Mouse (Mus musculus) myocyte (in vitro differentiated cells): ENCODE data around the gene Stk4. TPM values are rescaled to one million over a fixed set of nuclear protein-coding genes. Genes with fewer than 3 reads are reported as not detected.

Experiments used
- H3K27me3 ChIP-seq: one replicate; pipeline ENCODE4 v1.6.1; 2011; ENCODE audit not compliant: control insufficient read depth, insufficient read depth, insufficient read length
- H3K36me3 ChIP-seq: one replicate; pipeline ENCODE4 v1.6.1; 2011; ENCODE audit not compliant: control insufficient read depth, insufficient read depth
- H3K4me2 ChIP-seq: one replicate; pipeline ENCODE4 v1.6.1; 2011; ENCODE audit warnings: low read depth, control low read depth
- H3K4me3 ChIP-seq: one replicate; pipeline ENCODE4 v1.5.1; 2011; ENCODE audit warnings: mild to moderate bottlenecking, control low read depth, moderate library complexity
- H3K79me2 ChIP-seq: one replicate; pipeline ENCODE4 v1.6.1; 2011; ENCODE audit not compliant: control insufficient read depth, insufficient read depth
- H3ac ChIP-seq: one replicate; pipeline ENCODE4 v1.6.1; 2011; ENCODE audit not compliant: control insufficient read depth, insufficient read length
- CEBPB ChIP-seq: IDR thresholded peaks from 2 replicates; pipeline ENCODE4 v1.6.1; 2011; ENCODE audit warnings: mild to moderate bottlenecking, moderate library complexity; ENCODE audit not compliant: poor library complexity, insufficient read depth, severe bottlenecking
- E2F4 ChIP-seq: IDR thresholded peaks from one replicate; pipeline ENCODE4 v1.6.1; 2011; ENCODE audit warnings: mild to moderate bottlenecking, control low read depth, moderate library complexity; ENCODE audit not compliant: insufficient read depth
- MAX ChIP-seq: IDR thresholded peaks from one replicate; pipeline ENCODE4 v1.6.1; 2011; ENCODE audit warnings: low read depth, mild to moderate bottlenecking, control low read depth
- MYOD1 ChIP-seq, 3 experiments: IDR thresholded peaks; one replicate each; pipeline ENCODE4 v1.6.1; 2011; ENCODE audit warnings: control low read depth in 2 of 3, low read depth in 2 of 3, mild to moderate bottlenecking in 2 of 3, moderate library complexity in 1 of 3; ENCODE audit not compliant: insufficient read length in 2 of 3, control insufficient read depth in 1 of 3
- MYOG ChIP-seq, 3 experiments: IDR thresholded peaks; one replicate each; pipeline ENCODE4 v1.6.1; 2011; ENCODE audit warnings: control low read depth in 2 of 3, low read depth in 2 of 3, mild to moderate bottlenecking in 2 of 3; ENCODE audit not compliant: insufficient read length in 2 of 3, control insufficient read depth in 1 of 3, insufficient read depth in 1 of 3
- POLR2A ChIP-seq: IDR thresholded peaks from one replicate; pipeline ENCODE4 v1.6.1; 2011; ENCODE audit warnings: low read depth, mild to moderate bottlenecking, control low read depth, moderate library complexity; ENCODE audit not compliant: insufficient read length
- POLR2AphosphoS2 ChIP-seq: IDR thresholded peaks from one replicate; pipeline ENCODE4 v1.6.1; 2011; ENCODE audit warnings: low read depth, control low read depth; ENCODE audit not compliant: insufficient read length
- REST ChIP-seq: IDR thresholded peaks from one replicate; pipeline ENCODE4 v1.6.1; 2011; ENCODE audit warnings: mild to moderate bottlenecking, control low read depth, moderate library complexity; ENCODE audit not compliant: insufficient read depth, insufficient read length
- SRF ChIP-seq: IDR thresholded peaks from one replicate; pipeline ENCODE4 v1.6.1; 2011; ENCODE audit warnings: low read depth; ENCODE audit not compliant: control insufficient read depth, insufficient read length
- TCF12 ChIP-seq: IDR thresholded peaks from one replicate; pipeline ENCODE4 v1.6.1; 2011; ENCODE audit warnings: mild to moderate bottlenecking, control low read depth; ENCODE audit not compliant: poor library complexity, insufficient read depth, severe bottlenecking
- TCF3 ChIP-seq: IDR thresholded peaks from one replicate; pipeline ENCODE4 v1.6.1; 2011; ENCODE audit warnings: low read depth, control low read depth; ENCODE audit not compliant: insufficient read length
- USF1 ChIP-seq: IDR thresholded peaks from one replicate; pipeline ENCODE4 v1.6.1; 2011; ENCODE audit warnings: low read depth, mild to moderate bottlenecking, control low read depth, moderate library complexity
- polyA plus RNA-seq: library from polyadenylated mRNA; unstranded; fragments of >200 nt; fragmentation: generic; extraction: Trizol; gene quantifications from one replicate; pipeline ENCODE4 v1.2.1, GENCODE M21; 2012; ENCODE audit warnings: missing spikeins

Gene Stk4
- polyA plus RNA-seq, 1 experiment, result 9.8 TPM

GRCm38 (mm10) chr2:164072109-164072508, 2.0 kb downstream of the Stk4 start:
- Histone ChIP-seq H3K27me3 (no peaks in the 10 kb centered on the region), H3K4me2 (no peak overlapping the region), H3K36me3 (no peaks in the 10 kb centered on the region), H3K4me3 (no peak overlapping the region), H3K79me2 (peaks cover 44% of the 10 kb centered on the region), H3ac (no peak overlapping the region)
- no peak for TF ChIP-seq MYOG (IDR thresholded peaks at IDR 0.05; ENCODE audit: control insufficient read depth in 1 of 3, insufficient read depth in 1 of 3, insufficient read length in 2 of 3, low read depth in 2 of 3)
- TF ChIP-seq MAX, result no peak
- TF ChIP-seq POLR2A, result no peak
- no peak for TF ChIP-seq USF1

GRCm38 (mm10) chr2:164073120-164073519, 3.0 kb downstream of the Stk4 start:
- Histone ChIP-seq H3ac (no peak overlapping the region), H3K4me2 (no peak overlapping the region), H3K36me3 (no peaks in the 10 kb centered on the region), H3K4me3 (no peak overlapping the region), H3K27me3 (no peaks in the 10 kb centered on the region), H3K79me2 (peaks cover 46% of the 10 kb centered on the region)
- no peak for TF ChIP-seq POLR2A
- TF ChIP-seq MYOD1 (IDR thresholded peaks at IDR 0.05; ENCODE audit: control insufficient read depth in 1 of 3, insufficient read length in 2 of 3, low read depth in 2 of 3), result no peak
- no peak for TF ChIP-seq REST
- no peak for TF ChIP-seq SRF
- no peak for TF ChIP-seq MAX
- TF ChIP-seq CEBPB, result no peak

GRCm38 (mm10) chr2:164073918-164074578, 3.9 kb downstream of the Stk4 start:
- no peaks in the 10 kb centered on the region for H3K27me3 ChIP-seq
- TF ChIP-seq POLR2A (peak; percentile 100), MYOG (IDR thresholded peaks at IDR 0.05; ENCODE audit: control insufficient read depth in 1 of 3, insufficient read depth in 1 of 3, insufficient read length in 2 of 3, low read depth in 2 of 3) (peak in 1 of 3 experiments; percentile 49), MYOD1 (IDR thresholded peaks at IDR 0.05; ENCODE audit: control insufficient read depth in 1 of 3, insufficient read length in 2 of 3, low read depth in 2 of 3) (peak in 1 of 3 experiments; percentile 25), TCF12 (no peak), REST (no peak), CEBPB (no peak), USF1 (peak; percentile 97), SRF (no peak), POLR2AphosphoS2 (peak; percentile 98), E2F4 (peak; percentile 59), MAX (no peak), TCF3 (no peak)
- peak overlapping the region; percentile 63 for H3K4me3 ChIP-seq
- H3K79me2 ChIP-seq, result peaks cover 44% of the 10 kb centered on the region
- H3K4me2 ChIP-seq, result peak overlapping the region; percentile 81
- peak overlapping the region; percentile 4 for H3ac ChIP-seq
- no peaks in the 10 kb centered on the region for H3K36me3 ChIP-seq

- Histone ChIP-seq H3K27me3 (no peaks in the 10 kb centered on the region), H3ac (no peak overlapping the region), H3K79me2 (peaks cover 33% of the 10 kb centered on the region), H3K4me2 (peak overlapping the region; percentile 81), H3K4me3 (peak overlapping the region; percentile 63), H3K36me3 (no peaks in the 10 kb centered on the region)
- no peak for TF ChIP-seq CEBPB
Measured at GRCm38 (mm10) chr2:164075088-164075487, 5.0 kb downstream of the Stk4 start.

GRCm38 (mm10) chr2:164076874-164077425, 6.8 kb downstream of the Stk4 start:
- H3K4me2 ChIP-seq, result no peak overlapping the region
- H3K79me2 ChIP-seq, result peaks cover 32% of the 10 kb centered on the region
- TF ChIP-seq MYOG (IDR thresholded peaks at IDR 0.05; ENCODE audit: control insufficient read depth in 1 of 3, insufficient read depth in 1 of 3, insufficient read length in 2 of 3, low read depth in 2 of 3) (no peak), CEBPB (no peak), TCF12 (no peak), TCF3 (no peak), POLR2AphosphoS2 (no peak), USF1 (no peak), MAX (no peak), SRF (no peak), POLR2A (no peak), REST (no peak), MYOD1 (IDR thresholded peaks at IDR 0.05; ENCODE audit: control insufficient read depth in 1 of 3, insufficient read length in 2 of 3, low read depth in 2 of 3) (no peak), E2F4 (no peak)

More at GRCm38 (mm10) chr2:164076874-164077425, 6.8 kb downstream of the Stk4 start:
- H3ac ChIP-seq, result no peak overlapping the region
- no peak overlapping the region for H3K4me3 ChIP-seq
- no peaks in the 10 kb centered on the region for H3K27me3 ChIP-seq
- peaks cover 9% of the 10 kb centered on the region for H3K36me3 ChIP-seq
